Mouse (Mus musculus): ENCODE results near the gene Qser1. TPM values are rescaled to one million over a fixed set of nuclear protein-coding genes. Genes with fewer than 3 reads are reported as not detected.

Qser1 gene
- polyA plus RNA-seq, 1 experiment, result 4.1 TPM

DNA sequence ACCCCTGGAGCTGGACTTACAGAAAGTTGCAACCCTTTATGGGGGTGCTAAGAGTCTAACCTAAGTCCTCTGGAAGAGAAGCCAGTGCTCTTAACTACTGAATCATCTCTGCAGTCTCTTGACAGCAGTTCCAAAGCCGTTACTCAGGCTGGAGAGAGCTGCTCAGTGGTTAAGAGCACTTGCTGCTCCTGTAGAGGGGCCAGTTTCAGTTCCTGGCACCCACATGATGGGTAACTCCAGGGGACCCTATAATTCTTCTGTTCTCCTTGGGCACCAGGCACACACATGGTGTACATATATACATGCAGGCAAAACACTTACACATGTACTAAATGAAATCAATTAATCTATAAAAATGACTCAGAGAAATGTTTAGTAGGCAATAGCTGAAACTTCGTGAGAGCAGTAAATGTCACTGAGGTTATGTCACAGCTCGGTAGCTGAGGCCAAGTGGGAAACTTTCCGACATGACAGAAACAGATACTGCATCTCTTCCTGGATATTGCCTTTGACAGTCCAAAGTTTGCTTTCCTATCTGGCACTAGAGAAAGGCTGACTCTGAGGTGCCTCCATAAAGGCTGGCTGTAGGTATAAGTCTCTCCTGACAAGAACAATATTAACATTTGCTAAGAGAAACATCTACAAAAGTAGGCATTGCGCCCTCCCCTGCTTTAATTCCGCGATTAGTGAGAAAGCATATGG, 76.2 kb downstream of the Qser1 start:
- Histone ChIP-seq H3ac (ENCODE audit: control insufficient read depth, insufficient read length) (no peak overlapping the region), H3K4me3 (no peak overlapping the region), H3K79me2 (ENCODE audit: control insufficient read depth, insufficient read depth) (no peaks in the 10 kb centered on the region), H3K4me2 (ENCODE audit: low read depth) (peak overlapping the region; percentile 64), H3K27me3 (ENCODE audit: control insufficient read depth, insufficient read depth, insufficient read length) (no peaks in the 10 kb centered on the region), H3K36me3 (ENCODE audit: control insufficient read depth, insufficient read depth) (no peaks in the 10 kb centered on the region)
- TF ChIP-seq MYOG (IDR thresholded peaks at IDR 0.05; ENCODE audit: control insufficient read depth in 1 of 3, insufficient read depth in 1 of 3, insufficient read length in 2 of 3, low read depth in 2 of 3), result no peak
- no peak for TF ChIP-seq E2F4 (IDR thresholded peaks at IDR 0.05; ENCODE audit: insufficient read depth)
- TF ChIP-seq POLR2AphosphoS2 (IDR thresholded peaks at IDR 0.05; ENCODE audit: insufficient read length, low read depth), result no peak
- TF ChIP-seq CEBPB (IDR thresholded peaks at IDR 0.05; ENCODE audit: insufficient read depth, poor library complexity, severe bottlenecking), result no peak
- no peak for TF ChIP-seq SRF (IDR thresholded peaks at IDR 0.05; ENCODE audit: control insufficient read depth, insufficient read length, low read depth)
- TF ChIP-seq TCF12 (IDR thresholded peaks at IDR 0.05; ENCODE audit: insufficient read depth, poor library complexity, severe bottlenecking), result no peak
- no peak for TF ChIP-seq USF1 (IDR thresholded peaks at IDR 0.05; ENCODE audit: low read depth)
- TF ChIP-seq MYOD1 (IDR thresholded peaks at IDR 0.05; ENCODE audit: control insufficient read depth in 1 of 3, insufficient read length in 2 of 3, low read depth in 2 of 3), result no peak
- no peak for TF ChIP-seq TCF3 (IDR thresholded peaks at IDR 0.05; ENCODE audit: insufficient read length, low read depth)
- no peak for TF ChIP-seq POLR2A (IDR thresholded peaks at IDR 0.05; ENCODE audit: insufficient read length, low read depth)
- TF ChIP-seq REST (IDR thresholded peaks at IDR 0.05; ENCODE audit: insufficient read depth, insufficient read length), result no peak
- no peak for TF ChIP-seq MAX (IDR thresholded peaks at IDR 0.05; ENCODE audit: low read depth)

DNA sequence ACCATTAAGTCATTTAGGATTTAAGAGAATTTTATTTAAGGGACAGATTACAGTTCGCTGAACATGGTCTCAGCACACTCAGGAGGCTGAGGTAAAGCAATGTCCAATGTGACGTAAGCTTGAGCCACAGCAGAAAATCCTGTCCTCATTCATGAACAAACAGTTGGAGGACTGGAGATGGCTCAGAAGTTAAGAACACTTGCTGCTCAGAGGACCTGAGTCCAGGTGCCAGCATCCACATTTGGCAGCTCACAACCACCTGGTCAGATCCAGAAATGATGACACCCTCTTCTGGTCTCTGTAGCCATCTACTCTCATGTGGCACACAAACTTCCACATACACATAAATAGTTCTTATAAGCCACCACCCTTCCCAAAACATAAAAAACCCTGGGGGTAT, 76.9 kb downstream of the Qser1 start:
- TF ChIP-seq POLR2A (IDR thresholded peaks at IDR 0.05; ENCODE audit: insufficient read length, low read depth), result no peak
- TF ChIP-seq POLR2AphosphoS2 (IDR thresholded peaks at IDR 0.05; ENCODE audit: insufficient read length, low read depth), result no peak
- no peak for TF ChIP-seq SRF (IDR thresholded peaks at IDR 0.05; ENCODE audit: control insufficient read depth, insufficient read length, low read depth)
- no peak for TF ChIP-seq REST (IDR thresholded peaks at IDR 0.05; ENCODE audit: insufficient read depth, insufficient read length)
- TF ChIP-seq TCF3 (IDR thresholded peaks at IDR 0.05; ENCODE audit: insufficient read length, low read depth), result no peak
- no peak for TF ChIP-seq MYOD1 (IDR thresholded peaks at IDR 0.05; ENCODE audit: control insufficient read depth in 1 of 3, insufficient read length in 2 of 3, low read depth in 2 of 3)
- TF ChIP-seq USF1 (IDR thresholded peaks at IDR 0.05; ENCODE audit: low read depth), result no peak
- TF ChIP-seq MYOG (IDR thresholded peaks at IDR 0.05; ENCODE audit: control insufficient read depth in 1 of 3, insufficient read depth in 1 of 3, insufficient read length in 2 of 3, low read depth in 2 of 3), result no peak
- no peak for TF ChIP-seq MAX (IDR thresholded peaks at IDR 0.05; ENCODE audit: low read depth)
- Histone ChIP-seq H3ac (ENCODE audit: control insufficient read depth, insufficient read length) (no peak overlapping the region), H3K79me2 (ENCODE audit: control insufficient read depth, insufficient read depth) (no peaks in the 10 kb centered on the region), H3K4me3 (no peak overlapping the region), H3K27me3 (ENCODE audit: control insufficient read depth, insufficient read depth, insufficient read length) (no peaks in the 10 kb centered on the region), H3K36me3 (ENCODE audit: control insufficient read depth, insufficient read depth) (no peaks in the 10 kb centered on the region), H3K4me2 (ENCODE audit: low read depth) (no peak overlapping the region)

DNA sequence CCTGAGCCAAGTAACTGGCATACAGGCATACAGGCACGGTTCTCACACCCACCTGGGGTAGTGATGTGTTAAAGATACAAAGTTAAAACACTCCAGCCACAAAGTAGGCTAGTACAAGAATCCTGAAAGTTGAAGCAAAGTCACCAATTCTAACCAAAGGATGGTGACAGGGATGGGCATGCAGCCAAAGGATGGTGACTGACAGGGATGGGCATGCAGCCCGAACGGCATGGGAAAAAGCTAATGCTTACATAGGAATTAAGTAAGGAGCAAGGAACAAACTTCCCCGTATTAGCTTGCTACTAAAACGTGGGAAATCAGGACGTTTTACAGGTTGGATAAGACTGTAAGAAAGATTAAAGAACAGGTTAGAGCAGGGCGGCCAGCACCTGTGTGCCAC, 80.3 kb downstream of the Qser1 start:
- no peaks in the 10 kb centered on the region for H3K36me3 ChIP-seq (ENCODE audit: control insufficient read depth, insufficient read depth)
- H3K4me3 ChIP-seq, result no peak overlapping the region
- TF ChIP-seq USF1 (IDR thresholded peaks at IDR 0.05; ENCODE audit: low read depth), result no peak
- TF ChIP-seq CEBPB (IDR thresholded peaks at IDR 0.05; ENCODE audit: insufficient read depth, poor library complexity, severe bottlenecking), result no peak
- no peak for TF ChIP-seq MYOG (IDR thresholded peaks at IDR 0.05; ENCODE audit: control insufficient read depth in 1 of 3, insufficient read depth in 1 of 3, insufficient read length in 2 of 3, low read depth in 2 of 3)
- no peak for TF ChIP-seq POLR2A (IDR thresholded peaks at IDR 0.05; ENCODE audit: insufficient read length, low read depth)
- no peak for TF ChIP-seq TCF12 (IDR thresholded peaks at IDR 0.05; ENCODE audit: insufficient read depth, poor library complexity, severe bottlenecking)
- TF ChIP-seq MYOD1 (IDR thresholded peaks at IDR 0.05; ENCODE audit: control insufficient read depth in 1 of 3, insufficient read length in 2 of 3, low read depth in 2 of 3), result no peak
- no peak for TF ChIP-seq REST (IDR thresholded peaks at IDR 0.05; ENCODE audit: insufficient read depth, insufficient read length)
- TF ChIP-seq E2F4 (IDR thresholded peaks at IDR 0.05; ENCODE audit: insufficient read depth), result no peak
- TF ChIP-seq POLR2AphosphoS2 (IDR thresholded peaks at IDR 0.05; ENCODE audit: insufficient read length, low read depth), result no peak
- TF ChIP-seq TCF3 (IDR thresholded peaks at IDR 0.05; ENCODE audit: insufficient read length, low read depth), result no peak
- TF ChIP-seq MAX (IDR thresholded peaks at IDR 0.05; ENCODE audit: low read depth), result no peak
- no peak for TF ChIP-seq SRF (IDR thresholded peaks at IDR 0.05; ENCODE audit: control insufficient read depth, insufficient read length, low read depth)
- no peak overlapping the region for H3ac ChIP-seq (ENCODE audit: control insufficient read depth, insufficient read length)
- H3K27me3 ChIP-seq (ENCODE audit: control insufficient read depth, insufficient read depth, insufficient read length), result no peaks in the 10 kb centered on the region
- H3K4me2 ChIP-seq (ENCODE audit: low read depth), result no peak overlapping the region
- no peaks in the 10 kb centered on the region for H3K79me2 ChIP-seq (ENCODE audit: control insufficient read depth, insufficient read depth)

DNA sequence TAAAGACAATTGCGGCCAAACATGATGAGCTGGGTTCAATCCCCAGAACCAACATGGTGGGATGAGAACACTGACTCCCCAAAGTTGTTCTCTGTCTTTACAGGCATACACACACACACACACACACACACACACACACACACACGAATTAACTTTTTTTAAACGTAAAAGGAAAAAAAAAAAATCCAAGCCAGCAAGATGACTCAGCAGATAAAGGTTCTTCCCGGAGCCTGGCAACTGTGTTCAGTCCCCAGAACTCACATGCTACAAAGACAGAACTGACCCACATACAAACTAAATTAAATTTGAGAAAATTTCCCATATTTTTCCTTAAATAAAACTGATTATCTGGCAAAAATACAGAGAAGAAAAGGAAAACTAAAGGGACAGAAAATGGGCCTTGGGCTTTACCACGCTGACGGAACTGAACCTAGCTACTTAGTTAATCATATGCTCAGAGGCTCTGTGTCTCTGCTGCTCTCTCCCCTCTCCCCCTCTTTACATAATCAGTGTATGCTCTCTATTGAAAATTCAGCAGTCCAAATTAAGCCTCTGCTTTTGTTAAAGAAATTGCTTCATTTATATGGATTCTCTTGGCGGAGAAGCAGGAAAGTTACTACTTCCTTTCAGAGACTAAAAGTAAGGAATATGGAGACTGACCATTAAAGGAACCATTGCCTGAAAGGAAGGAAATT, 83.9 kb downstream of the Qser1 start:
- TF ChIP-seq E2F4 (IDR thresholded peaks at IDR 0.05; ENCODE audit: insufficient read depth) (no peak), MYOD1 (IDR thresholded peaks at IDR 0.05; ENCODE audit: control insufficient read depth in 1 of 3, insufficient read length in 2 of 3, low read depth in 2 of 3) (no peak), CEBPB (IDR thresholded peaks at IDR 0.05; ENCODE audit: insufficient read depth, poor library complexity, severe bottlenecking) (no peak), MYOG (IDR thresholded peaks at IDR 0.05; ENCODE audit: control insufficient read depth in 1 of 3, insufficient read depth in 1 of 3, insufficient read length in 2 of 3, low read depth in 2 of 3) (no peak), TCF12 (IDR thresholded peaks at IDR 0.05; ENCODE audit: insufficient read depth, poor library complexity, severe bottlenecking) (no peak), TCF3 (IDR thresholded peaks at IDR 0.05; ENCODE audit: insufficient read length, low read depth) (no peak), MAX (IDR thresholded peaks at IDR 0.05; ENCODE audit: low read depth) (no peak), USF1 (IDR thresholded peaks at IDR 0.05; ENCODE audit: low read depth) (no peak), POLR2A (IDR thresholded peaks at IDR 0.05; ENCODE audit: insufficient read length, low read depth) (no peak), REST (IDR thresholded peaks at IDR 0.05; ENCODE audit: insufficient read depth, insufficient read length) (no peak), SRF (IDR thresholded peaks at IDR 0.05; ENCODE audit: control insufficient read depth, insufficient read length, low read depth) (no peak), POLR2AphosphoS2 (IDR thresholded peaks at IDR 0.05; ENCODE audit: insufficient read length, low read depth) (no peak)
- Histone ChIP-seq H3K4me2 (ENCODE audit: low read depth) (peak overlapping the region; percentile 13), H3K4me3 (no peak overlapping the region), H3ac (ENCODE audit: control insufficient read depth, insufficient read length) (no peak overlapping the region), H3K36me3 (ENCODE audit: control insufficient read depth, insufficient read depth) (no peaks in the 10 kb centered on the region), H3K27me3 (ENCODE audit: control insufficient read depth, insufficient read depth, insufficient read length) (no peaks in the 10 kb centered on the region), H3K79me2 (ENCODE audit: control insufficient read depth, insufficient read depth) (no peaks in the 10 kb centered on the region)
